Comparison of ENCODE assay signal across 13 mouse cellular contexts in the genomic region with DNA sequence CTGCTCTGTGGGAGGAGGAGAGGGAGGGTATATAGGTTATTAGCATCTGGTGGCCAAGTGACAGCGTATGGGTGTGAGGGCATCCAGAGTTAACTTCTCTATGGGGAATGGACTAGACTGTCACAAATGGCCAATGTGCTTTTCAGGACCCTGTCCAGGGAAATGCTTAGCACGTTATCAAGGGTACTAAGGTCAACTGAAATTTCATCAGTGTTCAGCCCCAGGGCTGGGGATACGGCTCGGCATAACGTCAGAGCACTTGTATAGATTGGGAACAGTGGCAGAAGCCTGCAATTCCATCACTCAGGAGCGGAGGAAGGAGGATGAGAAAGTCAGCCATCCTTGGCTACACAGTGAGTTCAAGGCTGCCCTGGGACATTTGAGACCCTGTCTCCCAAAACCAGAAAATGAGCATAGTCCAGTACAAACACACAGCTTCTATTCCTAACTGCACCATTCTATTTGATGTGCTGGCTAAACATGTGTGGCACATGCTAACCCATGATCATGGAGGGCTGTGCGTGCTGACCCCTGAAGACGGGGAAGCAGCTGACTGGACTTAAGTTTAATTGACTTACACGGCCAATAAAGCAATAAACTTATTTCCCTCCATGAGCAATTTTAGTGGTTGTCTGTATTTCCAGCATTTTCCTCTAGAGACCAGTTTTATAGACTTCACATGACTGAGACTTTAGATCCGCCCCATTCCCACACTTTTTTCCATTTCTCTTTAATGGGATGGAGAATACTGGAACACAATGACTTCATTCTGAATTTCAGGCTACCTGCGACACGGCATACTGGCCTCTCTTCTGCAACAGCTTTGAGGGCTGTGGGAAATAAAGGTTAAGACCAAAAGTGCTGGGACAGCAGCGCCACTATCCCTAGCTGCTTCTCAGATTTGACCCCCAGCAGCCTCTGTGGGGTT. TPM values are rescaled to one million over a fixed set of nuclear protein-coding genes. Genes with fewer than 3 reads are reported as not detected.
DNase-seq lines count a peak whose midpoint lies in the region; ATAC-seq and TF ChIP-seq lines count a peak whose summit lies in the region.
"Had no signal": no experiment of that assay in that cellular context is flagged by ENCODE, and none has a peak within 500 bp of the region (broad histone marks: within the 10 kb centered on the region; RNA-seq: fewer than 3 reads in every experiment).

No protein-coding gene starts in this region.

- no peak for DNase-seq in heart, adult 2 months
- no peak for DNase-seq in heart, adult 9 months (ENCODE audit: low spot score in 2 of 2)
- no peak for DNase-seq in kidney, adult 11 months
- DNase-seq in ES-E14 (ENCODE audit: low read depth, low spot score), result no peak
- no peak for DNase-seq in thymus, postnatal 36 days
- no peak for DNase-seq in ovary, postnatal 36 days (ENCODE audit: low spot score)
- DNase-seq: adrenal gland, postnatal 25 days; midbrain, embryonic 14.5 days; thymus, adult 2 months had no signal

- peaks cover 11% of the 10 kb centered on the region for H3K4me1 ChIP-seq in heart, adult 2 months (ENCODE audit: control insufficient read depth, insufficient read depth, low read length)
- peaks cover 17% of the 10 kb centered on the region for H3K4me1 ChIP-seq in kidney, embryonic 15.5 days
- peaks cover 3 to 27% of the 10 kb centered on the region in 2 experiments; a peak in 3 of 4 replicates for H3K4me1 ChIP-seq in ES-E14 (ENCODE audit: control insufficient read depth in 2 of 2, insufficient read depth in 2 of 2, low read length in 2 of 2, poor library complexity in 1 of 2)
- peaks cover 56% of the 10 kb centered on the region for H3K4me1 ChIP-seq in limb, embryonic 12.5 days (replicated peaks)

- no peak for TF ChIP-seq EP300 in heart, adult 2 months (IDR thresholded peaks at IDR 0.05; ENCODE audit: insufficient read depth, low read depth, low read length)

- in situ Hi-C loops in ES-E14 (cut with MboI; ENCODE audit: low sequenced_read_pairs in 2 of 2, unreplicated experiment in 2 of 2), result no loop called here

- H3K9ac ChIP-seq in heart, adult 2 months (ENCODE audit: low read depth, low read length), result no peak overlapping the region
- H3K9ac ChIP-seq in kidney, embryonic 15.5 days, result no peak overlapping the region
- H3K9ac ChIP-seq in ES-E14 (ENCODE audit: insufficient read depth, low read depth, low read length, poor library complexity, severe bottlenecking), result peak overlapping the region; percentile 40; the same call in 1 of the 2 replicates
- no peak overlapping the region for H3K9ac ChIP-seq in limb, embryonic 12.5 days (replicated peaks)

- H3K79me2 ChIP-seq in heart, adult 2 months (replicated peaks; ENCODE audit: control insufficient read depth, insufficient read depth, low read length), result peaks cover 2% of the 10 kb centered on the region; the same call in 1 of the 2 replicates

- H3K27ac ChIP-seq in heart, adult 2 months, result peak overlapping the region; percentile 28
- H3K27ac ChIP-seq in kidney, embryonic 15.5 days, result 0 out of 2 replicates have a peak overlapping the region, but pooled peaks have one; percentile 2
- H3K27ac ChIP-seq in ES-E14 (ENCODE audit: insufficient read depth, low read depth, low read length, poor library complexity, severe bottlenecking), result no peak overlapping the region
- H3K27ac ChIP-seq in limb, embryonic 12.5 days, result peak overlapping the region; percentile 88

- no peaks in the 10 kb centered on the region for H3K9me3 ChIP-seq in kidney, embryonic 15.5 days (replicated peaks)
- no peaks in the 10 kb centered on the region for H3K9me3 ChIP-seq in ES-E14 (ENCODE audit: control insufficient read depth, insufficient read depth, low read depth, low read length)
- no peaks in the 10 kb centered on the region for H3K9me3 ChIP-seq in limb, embryonic 12.5 days
- H3K9me3 ChIP-seq: hindbrain, embryonic 10.5 days had no signal

- TF ChIP-seq POLR2A in heart, adult 2 months (IDR thresholded peaks at IDR 0.05; ENCODE audit: insufficient read depth, low read depth, low read length), result no peak

- H3K4me2 ChIP-seq in kidney, embryonic 15.5 days, result no peak overlapping the region
- H3K4me2 ChIP-seq in limb, embryonic 12.5 days, result peak overlapping the region; percentile 42

- H3K27me3 ChIP-seq in heart, adult 2 months (ENCODE audit: control insufficient read depth, insufficient read depth, low read length), result no peaks in the 10 kb centered on the region
- H3K27me3 ChIP-seq in kidney, embryonic 15.5 days, result no peaks in the 10 kb centered on the region
- H3K27me3 ChIP-seq in limb, embryonic 12.5 days, result no peaks in the 10 kb centered on the region

- no peaks in the 10 kb centered on the region for H3K36me3 ChIP-seq in heart, adult 2 months (ENCODE audit: control insufficient read depth, insufficient read depth, low read length)
- no peaks in the 10 kb centered on the region for H3K36me3 ChIP-seq in kidney, embryonic 15.5 days
- H3K36me3 ChIP-seq in ES-E14 (ENCODE audit: control insufficient read depth, insufficient read depth, low read length, poor library complexity, severe bottlenecking), result no peaks in the 10 kb centered on the region
- peaks cover 2% of the 10 kb centered on the region; the same call in 1 of the 2 replicates for H3K36me3 ChIP-seq in limb, embryonic 12.5 days

- WGBS in heart, adult 2 months, result 84% methylated on average over 13 of the region's 13 CpGs
- WGBS in kidney, embryonic 15.5 days, result 82% methylated on average over 13 of the region's 13 CpGs
- WGBS in limb, embryonic 12.5 days, result 58% methylated on average over 13 of the region's 13 CpGs

- ATAC-seq in kidney, embryonic 15.5 days (replicated peaks; ENCODE audit: low FRiP score), result no peak
- 0 out of 2 replicates have a peak, but pooled peaks have one; percentile 13 for ATAC-seq in limb, embryonic 12.5 days (ENCODE audit: insufficient number of reproducible peaks, insufficient read depth, low FRiP score, low TSS enrichment, low read depth)
- ATAC-seq: lung, postnatal 0 days had no signal

- intact Hi-C loops in heart, adult 2 months (cut with DNase I), result no loop called here

- TF ChIP-seq CTCF in heart, adult 2 months (IDR thresholded peaks at IDR 0.05), result no peak

- H3K4me3 ChIP-seq in heart, adult 2 months, result no peak overlapping the region
- no peak overlapping the region for H3K4me3 ChIP-seq in kidney, embryonic 15.5 days (replicated peaks)
- 0 out of 4 replicates have a peak overlapping the region, but pooled peaks have one; percentile 4 to 29 for H3K4me3 ChIP-seq in ES-E14 (ENCODE audit: insufficient read depth in 1 of 2, low read depth in 1 of 2, low read length in 2 of 2, poor library complexity in 1 of 2, severe bottlenecking in 1 of 2)
- no peak overlapping the region for H3K4me3 ChIP-seq in limb, embryonic 12.5 days (replicated peaks)
- H3K4me3 ChIP-seq: hindbrain, embryonic 10.5 days had no signal

TF ChIP-seq in ES-E14, 5 proteins besides CTCF, POLR2A, EP300 and RAD21:
- TF ChIP-seq ZC3H11A (IDR thresholded peaks at IDR 0.05; ENCODE audit: borderline replicate concordance, low read depth, low read length) (no peak), MAFK (IDR thresholded peaks at IDR 0.05; ENCODE audit: insufficient read depth, low read depth, low read length) (no peak), CHD2 (IDR thresholded peaks at IDR 0.05; ENCODE audit: low read depth, low read length) (no peak), HCFC1 (IDR thresholded peaks at IDR 0.05; ENCODE audit: borderline replicate concordance, insufficient read depth, low read length) (no peak), ZNF384 (IDR thresholded peaks at IDR 0.05; ENCODE audit: low read depth, low read length) (no peak)

RNA-seq across cellular contexts. Expression of gene Rcan1, which starts 48.0 kb away (rescaled TPM):
- total RNA-seq in heart, adult 2 months (2021), result 100 to 1,000 TPM in 1 of 2 experiments, 10 to 100 TPM in 1; 63.0 to 112 TPM
- 40.7 and 61.8 TPM in 2 replicates for polyA plus RNA-seq in heart, adult 2 months (2012; rRNA removed)
- polyA plus RNA-seq in kidney, embryonic 15.5 days (2015; fragmentation: Nextera tagmentation; extraction: Ambion mirVana), result 26.5 and 27.0 TPM in 2 replicates
- total RNA-seq in ES-E14 (2012; rRNA removed), result 11.8 and 15.8 TPM in 2 replicates
- polyA plus RNA-seq in limb, embryonic 12.5 days (2016; fragmentation: Nextera tagmentation; extraction: Ambion mirVana), result 32.3 and 32.6 TPM in 2 replicates

Comparison
In these comparisons a context has a peak if more than half of its experiments do, and no peak if none do; other contexts are left out.
1. H3K4me3 ChIP-seq: peak in ES-E14 (2 of 2); none in heart, adult 2 months (single experiment), kidney, embryonic 15.5 days (single experiment) and limb, embryonic 12.5 days (single experiment).